Mouse (Mus musculus) adrenal gland, postnatal 14 days (tissue): Measurements from ENCODE around the gene Cyb5rl. TPM values are rescaled to one million over a fixed set of nuclear protein-coding genes. Genes with fewer than 3 reads are reported as not detected.
"Not testable (repeated sequence)": the region's sequence is repeated elsewhere in the genome, so short reads cannot be mapped to it uniquely, and the experiment has no call there.

ENCODE experiments used
- DNase-seq: peaks from one replicate; pipeline ENCODE4 v3.0.0; 2021; ENCODE audit warnings: mixed read lengths
- total RNA-seq: library from RNA; stranded (reverse); gene quantifications from 2 replicates; pipeline ENCODE4 v1.2.3, GENCODE M21; 2021

Gene Cyb5rl
- total RNA-seq, 1 experiment from 2014 or later: 20.1 TPM

DNA sequence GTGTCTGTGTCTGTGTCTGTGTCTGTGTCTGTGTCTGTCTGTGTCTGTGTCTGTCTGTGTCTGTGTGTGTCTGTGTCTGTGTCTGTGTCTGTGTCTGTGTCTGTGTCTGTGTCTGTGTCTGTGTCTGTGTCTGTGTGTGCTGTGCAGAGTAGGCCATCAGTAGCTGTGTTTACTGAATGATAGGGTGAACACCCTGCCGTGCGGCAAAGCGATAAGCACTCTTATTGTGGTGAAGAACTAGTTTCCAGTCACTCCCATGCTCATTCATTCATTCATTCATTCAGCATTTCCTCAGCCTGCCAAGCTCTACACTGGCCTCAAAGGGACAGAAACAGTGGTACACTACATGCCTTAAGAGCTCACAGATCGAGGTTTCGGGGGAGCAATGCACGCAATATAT, 42.4 kb downstream of the Cyb5rl start:
- not testable (repeated sequence) for DNase-seq

DNA sequence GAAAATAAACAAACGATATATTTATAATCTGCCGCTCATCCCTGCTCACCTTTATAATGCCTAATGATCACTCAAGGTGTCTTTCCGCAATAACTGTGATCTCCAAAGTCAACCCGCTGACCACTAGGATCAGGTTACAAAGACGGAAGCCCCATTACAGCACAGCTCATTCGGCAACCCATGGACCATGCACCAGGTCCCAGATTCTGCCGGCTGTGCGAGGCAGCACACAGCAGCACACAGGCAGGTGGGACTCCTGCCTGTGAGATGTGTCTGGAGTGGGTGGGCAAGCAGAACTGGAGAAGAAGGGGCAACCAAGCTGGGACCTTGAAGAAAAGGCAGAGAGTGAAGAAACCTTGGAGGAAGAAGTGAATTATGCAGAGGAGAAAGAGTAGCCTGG, 47.5 kb downstream of the Cyb5rl start:
- no peak for DNase-seq

DNA sequence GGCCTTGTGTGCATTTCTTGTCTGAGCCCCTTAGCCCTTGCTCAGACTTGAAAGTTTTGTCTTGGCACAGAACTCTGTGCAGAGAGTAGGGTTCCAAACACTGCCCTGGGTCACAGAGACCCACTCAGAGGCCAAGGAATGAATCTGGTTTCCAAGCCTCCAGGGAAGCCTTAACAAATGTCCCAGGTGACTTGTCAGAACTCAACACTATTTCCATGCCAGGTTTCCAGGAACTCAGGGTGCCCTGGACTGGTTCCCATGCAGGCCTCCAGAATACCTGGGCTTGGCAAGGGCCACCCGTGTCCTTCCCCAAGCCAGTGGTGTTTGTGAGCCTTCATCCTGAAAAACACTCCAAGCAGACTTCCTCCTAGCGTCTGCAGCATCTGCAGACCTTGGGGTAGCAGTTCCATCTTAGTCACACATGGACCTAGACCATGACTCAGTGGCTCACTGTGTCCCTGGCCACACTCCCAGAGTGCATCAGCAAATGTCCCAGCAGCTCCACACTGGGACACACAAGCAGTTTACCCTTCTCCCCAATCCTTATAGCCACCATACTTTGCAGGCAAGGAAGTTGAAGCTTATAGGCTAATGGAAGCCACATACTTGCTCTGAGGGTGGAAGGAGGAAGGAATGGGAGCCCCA, 51.1 kb downstream of the Cyb5rl start:
- DNase-seq: peak; percentile 53

DNA sequence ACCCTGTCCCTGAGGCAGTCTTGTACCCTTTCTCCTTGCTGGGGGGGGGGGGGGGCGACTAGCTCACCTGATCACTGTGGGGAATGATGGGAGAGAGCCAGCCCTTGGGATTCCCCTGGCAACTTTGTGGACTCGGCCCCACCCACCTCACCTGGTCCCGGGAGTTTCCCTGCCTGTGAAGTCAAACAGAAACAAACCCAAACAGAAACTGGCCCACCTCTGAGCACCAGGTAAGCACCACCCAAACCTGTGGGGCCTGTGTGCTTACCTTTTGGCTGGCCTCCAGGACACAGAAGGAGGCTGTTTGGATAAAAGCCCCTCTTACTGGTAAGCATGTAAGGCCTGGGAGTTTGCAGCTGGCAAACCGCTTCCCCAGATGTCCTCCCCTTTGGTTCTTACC, 52.3 kb downstream of the Cyb5rl start:
- DNase-seq: no peak

DNA sequence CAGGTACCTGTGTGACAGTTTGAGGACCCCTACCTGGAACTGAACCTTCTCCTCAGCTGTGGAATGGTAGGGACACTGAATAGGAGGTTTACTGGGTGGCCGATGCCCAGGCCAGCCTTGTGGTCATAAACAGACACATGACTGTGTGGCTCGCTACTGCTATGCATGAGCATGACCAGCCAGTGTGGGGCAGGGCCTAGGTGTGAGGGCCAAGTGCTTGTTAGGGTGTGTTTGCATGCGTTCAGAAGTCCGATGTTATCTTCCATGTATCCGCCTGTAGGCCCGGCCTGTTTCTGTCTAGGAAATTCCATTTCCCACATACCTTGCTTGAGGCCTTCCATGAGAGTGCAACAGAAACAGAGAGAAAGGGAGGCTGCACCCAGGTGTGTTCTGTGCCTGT, 53.9 kb downstream of the Cyb5rl start:
- no peak for DNase-seq

DNA sequence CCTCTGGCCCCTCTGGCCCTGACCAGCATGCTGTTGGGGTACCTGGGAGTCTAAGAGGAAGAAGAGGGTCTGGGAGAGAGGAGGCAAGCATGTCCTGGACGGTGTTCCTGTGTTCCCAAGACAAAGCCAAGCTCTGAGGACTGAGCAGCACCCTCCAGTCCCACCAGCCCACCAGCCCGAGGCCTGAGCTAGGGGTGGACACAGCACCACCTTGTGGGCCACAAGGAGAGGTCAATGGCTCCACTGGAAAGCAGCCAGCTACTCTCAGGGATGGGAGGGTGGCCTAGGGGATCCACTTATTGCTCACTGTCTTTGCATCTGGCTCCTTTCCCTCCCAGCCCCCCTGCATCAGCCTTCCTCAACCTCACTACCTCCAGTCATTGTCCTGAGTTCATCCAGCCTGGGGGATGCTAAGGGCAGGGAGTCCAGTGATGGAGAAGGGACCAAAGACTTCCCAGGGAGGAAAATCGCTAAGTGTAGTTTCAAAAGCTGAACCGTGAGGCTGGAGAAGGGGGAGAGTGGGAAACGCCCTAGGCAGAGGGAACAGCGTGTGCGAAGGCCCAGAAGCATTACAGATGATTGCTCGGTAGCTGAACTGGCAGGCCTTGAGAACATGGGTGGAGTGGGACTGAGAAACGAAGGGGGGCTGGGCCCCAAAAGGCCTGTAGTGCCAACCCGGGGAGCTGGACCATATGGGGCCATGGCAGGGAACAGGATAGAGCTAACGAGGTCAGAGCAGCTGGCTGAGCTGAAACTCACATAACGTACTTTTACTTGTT, 54.6 kb downstream of the Cyb5rl start:
- DNase-seq: peak; percentile 73

DNA sequence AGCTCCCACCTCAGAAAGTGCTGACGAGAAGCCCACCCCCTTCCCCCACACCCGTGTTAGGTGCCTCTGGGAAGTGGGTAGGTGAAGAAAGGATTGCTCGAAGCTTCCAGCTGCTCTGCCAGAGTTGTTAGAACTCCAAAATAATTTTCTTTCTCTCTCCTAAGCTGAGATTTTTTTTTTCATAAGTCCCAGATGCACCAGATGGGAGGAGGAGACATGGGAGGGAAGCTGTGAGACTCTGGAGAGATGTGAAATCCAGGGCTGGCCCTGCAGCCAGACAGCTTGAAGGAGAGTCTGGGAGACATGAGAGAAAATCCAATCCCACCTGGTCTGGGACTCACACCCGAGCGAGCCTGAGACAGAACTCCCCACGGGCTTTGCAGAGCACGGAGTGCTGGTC, 57.6 kb downstream of the Cyb5rl start:
- DNase-seq: no peak

DNA sequence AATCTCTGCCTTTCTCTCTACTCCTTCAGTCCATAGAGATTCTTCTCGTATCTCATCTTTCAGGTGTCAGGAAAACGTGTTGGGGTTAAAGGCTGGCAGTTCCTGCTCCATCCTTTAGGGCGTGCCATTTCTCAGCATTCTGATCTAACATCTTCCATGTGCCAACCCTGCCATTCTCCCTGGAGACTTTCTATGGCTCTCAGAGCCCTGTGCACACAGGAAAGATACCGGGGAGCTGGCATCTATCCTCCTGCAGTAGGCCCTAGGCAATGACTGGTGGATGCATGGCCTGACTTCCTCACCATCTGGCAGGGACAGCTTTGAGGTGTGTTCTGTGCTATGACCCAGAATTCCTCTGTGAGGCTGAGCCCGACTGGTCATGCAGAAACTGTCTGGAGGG, 58.3 kb downstream of the Cyb5rl start:
- DNase-seq: peak; percentile 29

DNA sequence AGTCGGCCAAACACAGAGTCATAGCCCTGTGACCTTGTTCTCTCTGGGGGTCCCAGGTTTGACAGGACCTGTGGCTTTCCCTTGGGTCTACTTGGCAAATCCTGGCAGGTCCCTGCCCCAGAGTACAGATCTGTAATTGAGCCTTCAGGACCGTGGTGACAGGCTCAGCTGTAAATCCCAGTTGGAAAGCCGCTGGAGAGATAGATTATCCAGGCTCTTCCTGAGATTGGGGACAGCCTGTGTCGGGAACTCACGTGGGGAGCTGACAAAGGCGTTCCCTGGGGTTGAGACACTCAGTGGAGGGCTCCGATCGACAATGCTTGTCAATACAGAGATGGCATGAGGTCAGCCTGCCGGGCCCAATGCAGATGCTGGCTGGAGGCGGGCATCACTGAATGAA, 59.6 kb downstream of the Cyb5rl start:
- no peak for DNase-seq

DNA sequence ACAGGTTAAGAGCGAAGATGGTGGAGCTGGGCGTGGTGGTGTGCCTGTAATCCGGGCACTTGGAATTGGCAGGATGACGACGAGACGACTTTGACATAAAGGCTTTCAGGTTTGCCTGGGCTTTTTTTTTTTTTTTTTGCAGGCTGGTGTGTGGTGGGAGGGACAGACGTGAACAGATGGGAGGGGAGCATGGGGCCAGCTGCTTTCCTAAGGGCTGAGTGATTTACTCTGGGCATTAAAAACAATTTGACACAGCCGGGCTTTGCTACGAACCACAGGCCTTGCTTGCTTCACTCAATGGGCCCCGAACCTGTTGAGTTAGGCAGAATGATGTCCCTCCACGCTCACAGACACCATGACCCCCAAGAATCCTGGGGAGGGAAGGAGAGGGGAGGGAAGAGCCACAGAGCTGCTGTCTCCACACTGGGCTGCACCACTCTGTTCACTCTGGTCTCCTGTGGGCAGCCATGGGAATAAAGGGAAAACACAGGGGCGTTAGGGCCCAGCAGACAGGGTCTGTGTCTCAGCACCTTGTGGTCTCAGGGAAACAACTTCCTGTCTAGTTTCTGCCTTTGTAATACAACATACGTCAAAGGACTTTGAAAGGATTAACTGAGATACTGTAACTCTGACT, 60.2 kb downstream of the Cyb5rl start:
- DNase-seq: no peak

DNA sequence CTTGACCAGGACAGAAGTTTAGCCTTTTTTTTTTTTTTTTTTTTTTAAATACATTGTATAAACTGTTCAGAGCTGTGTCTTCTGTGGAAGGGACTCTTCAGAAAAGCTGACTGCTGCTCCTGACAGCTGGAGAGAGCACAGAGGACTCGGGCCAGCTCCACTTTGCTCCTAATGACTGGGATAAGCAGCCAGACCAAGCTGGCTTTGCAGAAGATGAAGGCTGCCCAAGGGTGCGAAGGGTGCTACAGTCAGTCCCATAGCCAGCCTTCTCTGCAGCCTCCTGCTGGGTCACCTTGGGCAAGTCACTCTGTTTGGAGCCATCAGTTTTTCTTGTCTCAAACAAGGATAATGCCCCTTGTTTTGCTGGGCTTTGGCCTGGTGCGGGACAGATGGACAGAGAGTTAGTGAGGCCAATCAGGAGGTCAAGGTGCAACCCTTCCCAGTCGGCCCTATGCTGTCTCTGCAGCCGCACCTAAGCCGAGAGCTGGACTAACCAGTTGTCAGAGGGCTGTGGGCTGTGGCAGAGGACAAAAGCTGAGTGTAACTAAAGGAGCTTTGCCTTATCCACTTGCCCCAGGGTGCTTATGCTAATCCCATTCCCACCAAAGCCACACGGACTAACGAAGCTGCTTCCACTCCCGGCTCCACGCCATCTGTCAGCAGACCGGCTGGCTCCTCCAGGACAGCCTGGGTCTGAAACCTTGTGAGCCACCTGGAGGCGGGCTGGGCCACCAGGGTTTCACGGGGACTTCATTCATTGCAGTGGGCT, 61.3 kb downstream of the Cyb5rl start:
- peak; percentile 25 for DNase-seq

DNA sequence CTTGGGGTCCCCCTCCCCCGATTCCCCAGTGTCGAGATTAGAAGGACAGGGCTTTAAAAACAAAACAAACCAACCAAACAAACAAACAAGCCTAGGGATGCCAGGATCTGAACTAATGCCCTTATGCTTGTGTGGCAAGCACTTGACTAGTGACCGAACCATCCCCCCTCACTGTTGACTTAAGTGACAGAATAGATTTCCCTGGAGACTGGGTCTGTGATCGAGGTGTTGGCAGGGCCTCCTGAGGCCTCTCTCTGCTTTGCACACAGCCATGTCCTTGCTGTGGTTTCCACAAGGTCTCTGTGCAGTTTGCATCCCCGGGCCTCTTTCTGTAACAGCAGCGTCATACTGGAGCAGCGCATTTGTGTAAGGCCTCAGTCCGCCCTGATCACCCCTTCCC, 62.6 kb downstream of the Cyb5rl start:
- peak; percentile 49 for DNase-seq

DNA sequence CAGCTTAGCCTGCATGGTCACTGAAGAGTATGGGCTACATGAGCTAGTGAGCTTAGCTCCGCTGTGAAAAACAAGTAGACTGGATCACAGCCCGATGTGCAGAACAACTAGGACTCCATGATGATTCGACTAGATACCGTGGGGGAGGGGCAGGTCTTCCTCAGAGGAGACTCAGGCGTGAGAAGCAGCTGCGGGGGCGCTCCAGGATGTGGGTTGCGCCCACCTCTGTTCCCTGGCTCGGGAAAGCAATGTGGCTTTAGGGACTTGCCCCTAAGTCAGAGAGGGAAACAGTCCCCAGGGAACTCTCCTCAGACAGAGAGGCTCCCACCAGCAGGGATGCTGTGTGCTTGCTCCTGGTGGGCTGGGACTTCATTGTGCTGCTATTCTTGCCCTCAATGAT, 63.7 kb downstream of the Cyb5rl start:
- no peak for DNase-seq

DNA sequence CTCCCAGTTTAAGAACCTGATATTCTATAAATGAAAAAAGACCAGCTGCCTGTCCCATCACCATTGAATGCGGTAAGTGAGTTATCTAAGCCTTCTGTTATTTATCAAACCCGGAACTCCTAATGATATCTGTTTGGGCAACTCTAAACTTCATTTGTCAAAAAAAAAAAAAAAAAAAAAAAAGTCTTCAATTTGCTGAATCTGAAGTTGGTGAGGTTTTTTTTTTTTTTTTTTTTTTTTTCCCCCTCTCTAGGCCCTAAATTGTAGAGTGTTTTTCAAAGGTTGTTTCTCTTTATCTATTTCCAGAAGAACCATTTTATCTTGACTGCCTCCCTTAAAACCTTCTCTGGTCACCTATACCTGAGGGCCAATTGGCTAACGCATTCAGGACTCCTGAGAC, 68.1 kb downstream of the Cyb5rl start:
- no peak for DNase-seq

DNA sequence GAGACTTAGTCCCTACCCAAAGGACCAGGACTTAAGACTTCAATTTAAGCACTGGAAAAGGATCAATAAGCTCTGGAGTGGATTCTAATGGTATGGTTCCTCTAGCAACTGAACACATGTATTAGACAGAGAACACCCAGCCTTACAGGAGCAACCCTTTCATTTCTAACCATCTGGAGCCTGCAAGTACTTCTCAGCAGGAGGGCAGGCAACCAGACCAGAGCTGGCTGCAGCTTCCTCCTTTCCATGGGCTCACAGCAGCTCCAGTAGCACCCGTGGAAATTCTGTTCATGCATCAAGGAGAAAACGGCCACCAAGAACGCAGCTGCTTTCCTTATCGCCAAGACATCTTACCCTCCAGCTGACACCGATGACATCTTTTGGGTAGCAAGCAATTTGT, 68.9 kb downstream of the Cyb5rl start:
- DNase-seq: no peak

DNA sequence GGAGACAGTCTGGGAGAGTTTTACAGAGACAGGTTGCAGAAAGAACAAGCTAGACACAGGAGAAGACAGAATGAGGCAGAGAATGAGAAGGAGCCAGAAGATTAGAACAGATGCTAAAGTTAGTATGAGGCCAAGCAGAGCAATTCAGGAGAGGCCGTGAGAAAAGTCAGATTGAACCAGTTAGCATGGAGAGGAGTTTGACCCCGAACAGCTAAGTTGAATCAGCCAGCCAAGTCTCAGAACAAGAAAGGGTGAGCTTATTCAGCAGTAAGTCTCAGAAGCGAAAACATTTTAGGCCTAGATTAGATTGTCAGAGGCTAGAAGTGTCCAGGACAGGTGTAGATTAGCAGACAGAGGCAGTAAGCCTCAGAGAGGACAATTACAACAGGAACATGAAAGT, 69.7 kb downstream of the Cyb5rl start:
- DNase-seq: no peak

Other genes with a start within 250 kb of the Cyb5rl start
- 60.6 and 66.3 TPM in 2 replicates for gene Ssbp3, start 156.3 kb upstream of the Cyb5rl start, total RNA-seq
- gene Mrpl37, start 120 bp upstream of the Cyb5rl start, total RNA-seq: 98.8 and 100 TPM in 2 replicates
- not detected in 2 replicates for gene Cdcp2, start 29.9 kb downstream of the Cyb5rl start, total RNA-seq
- gene Tmem59, start 111.4 kb downstream of the Cyb5rl start, total RNA-seq: 261 and 291 TPM in 2 replicates
- gene Tceanc2, start 112.1 kb downstream of the Cyb5rl start, total RNA-seq: 27.9 and 31.3 TPM in 2 replicates
- gene Ldlrad1, start 142.2 kb downstream of the Cyb5rl start, total RNA-seq: not detected in 2 replicates
- gene Lrrc42, start 186.5 kb downstream of the Cyb5rl start, total RNA-seq: 28.2 and 32.3 TPM in 2 replicates
- 22.4 and 22.6 TPM in 2 replicates for gene Hspb11, start 186.6 kb downstream of the Cyb5rl start, total RNA-seq
- gene Dio1, start 240.2 kb downstream of the Cyb5rl start, total RNA-seq: 0.49 and 12.0 TPM in 2 replicates
- 51.8 and 68.3 TPM in 2 replicates for gene Yipf1, start 247.4 kb downstream of the Cyb5rl start, total RNA-seq